Mouse (Mus musculus) stomach, postnatal 0 days (tissue): ENCODE data around the gene Oosp1.

ENCODE experiments used
- CTCF ChIP-seq: IDR thresholded peaks from 2 replicates; pipeline ENCODE4 v1.5.1; 2016; ENCODE audit warnings: antibody characterized with exemption, low read depth, mild to moderate bottlenecking, moderate library complexity
- EP300 ChIP-seq: optimal IDR thresholded peaks from 2 replicates; pipeline ENCODE3; 2016; ENCODE audit warnings: antibody characterized with exemption

- TF ChIP-seq CTCF (no peak), EP300 (no peak)
Measured at GRCm38 (mm10) chr19:11659142-11659541, 31.8 kb downstream of the Oosp1 start.
